Mouse (Mus musculus): ENCODE measurements around the gene S100a7a. TPM values are rescaled to one million over a fixed set of nuclear protein-coding genes. Genes with fewer than 3 reads are reported as not detected.

S100a7a gene
- polyA plus RNA-seq, 1 experiment from 2014 or later, result 0.08 TPM

- TF ChIP-seq CTCF (IDR thresholded peaks at IDR 0.05) (no peak), EP300 (IDR thresholded peaks at IDR 0.05) (no peak)
- no peak overlapping the region for H3K27ac ChIP-seq (ENCODE audit: low read length)
- no peak for ATAC-seq
Observed at GRCm38 (mm10) chr3:90649832-90650231, 4.0 kb upstream of the S100a7a start.

DNA sequence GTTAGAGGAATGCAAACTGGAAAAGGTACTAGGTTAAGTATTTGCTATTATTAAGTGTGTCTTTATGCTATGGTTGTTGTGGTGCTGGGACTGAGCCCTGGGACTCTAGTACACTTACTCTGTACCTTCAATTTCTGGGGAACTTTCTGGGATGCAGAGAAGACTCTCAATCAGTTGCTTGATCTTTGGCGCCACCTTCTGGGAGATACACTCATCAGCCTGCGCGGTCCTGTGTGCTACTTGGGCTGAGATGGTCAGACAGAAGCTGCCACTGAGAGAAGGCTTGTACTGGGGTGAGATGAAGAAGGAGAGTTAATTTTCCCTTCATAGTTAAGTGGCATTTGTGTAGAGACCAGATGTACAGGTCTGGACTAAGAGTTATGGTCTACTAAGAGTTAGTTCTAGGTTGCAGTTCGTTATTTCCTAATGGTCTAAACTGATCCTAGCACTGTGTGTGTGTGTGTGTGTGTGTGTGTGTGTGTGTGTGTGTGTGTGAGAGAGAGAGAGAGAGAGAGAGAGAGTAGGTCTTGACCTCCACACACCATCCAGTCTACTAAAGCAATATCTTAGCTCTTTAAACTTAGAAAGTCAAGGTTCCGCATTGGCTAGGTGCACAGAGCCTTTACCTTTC, 824 bp upstream of the S100a7a start:
- 34% methylated on average over 5 of the region's 5 CpGs for WGBS
- Histone ChIP-seq H3K4me3 (ENCODE audit: low read depth, low read length) (no peak overlapping the region), H3K4me1 (ENCODE audit: insufficient read depth, low read depth, low read length) (no peaks in the 10 kb centered on the region), H3K36me3 (ENCODE audit: insufficient read depth, low read length) (no peaks in the 10 kb centered on the region), H3K9me3 (ENCODE audit: low read length) (no peaks in the 10 kb centered on the region), H3K27me3 (replicated peaks; ENCODE audit: insufficient read depth, low read length) (no peaks in the 10 kb centered on the region), H3K4me2 (replicated peaks; ENCODE audit: low read depth, low read length) (no peak overlapping the region), H3K9ac (replicated peaks; ENCODE audit: low read depth) (no peak overlapping the region), H3K27ac (ENCODE audit: low read length) (no peak overlapping the region)
- TF ChIP-seq CTCF (IDR thresholded peaks at IDR 0.05), result peak; percentile 91
- TF ChIP-seq EP300 (IDR thresholded peaks at IDR 0.05), result no peak
- peak; percentile 86 for DNase-seq (ENCODE audit: low spot score)
- peak; percentile 69 for ATAC-seq

More at GRCm38 (mm10) chr3:90649832-90650231, 4.0 kb upstream of the S100a7a start:
- Histone ChIP-seq H3K9ac (replicated peaks; ENCODE audit: low read depth) (no peak overlapping the region), H3K4me1 (ENCODE audit: insufficient read depth, low read depth, low read length) (no peaks in the 10 kb centered on the region), H3K4me3 (ENCODE audit: low read depth, low read length) (no peak overlapping the region), H3K36me3 (ENCODE audit: insufficient read depth, low read length) (no peaks in the 10 kb centered on the region), H3K27me3 (replicated peaks; ENCODE audit: insufficient read depth, low read length) (no peaks in the 10 kb centered on the region), H3K9me3 (ENCODE audit: low read length) (no peaks in the 10 kb centered on the region), H3K4me2 (replicated peaks; ENCODE audit: low read depth, low read length) (no peak overlapping the region)
- no peak for DNase-seq (ENCODE audit: low spot score)
- WGBS, result 86% methylated on average over 2 of the region's 2 CpGs

- Histone ChIP-seq H3K4me3 (ENCODE audit: low read depth, low read length) (no peak overlapping the region), H3K36me3 (ENCODE audit: insufficient read depth, low read length) (no peaks in the 10 kb centered on the region), H3K4me2 (replicated peaks; ENCODE audit: low read depth, low read length) (no peak overlapping the region), H3K9ac (replicated peaks; ENCODE audit: low read depth) (no peak overlapping the region), H3K4me1 (ENCODE audit: insufficient read depth, low read depth, low read length) (no peaks in the 10 kb centered on the region), H3K9me3 (ENCODE audit: low read length) (no peaks in the 10 kb centered on the region), H3K27me3 (replicated peaks; ENCODE audit: insufficient read depth, low read length) (no peaks in the 10 kb centered on the region), H3K27ac (ENCODE audit: low read length) (no peak overlapping the region)
- DNase-seq (ENCODE audit: low spot score) (no peak), ATAC-seq (no peak)
- WGBS, result 65% methylated on average over 4 of the region's 4 CpGs
- no peak for TF ChIP-seq EP300 (IDR thresholded peaks at IDR 0.05)
- peak; percentile 50 for TF ChIP-seq CTCF (IDR thresholded peaks at IDR 0.05)
Observed at GRCm38 (mm10) chr3:90657405-90657804, 3.6 kb downstream of the S100a7a start.

DNA sequence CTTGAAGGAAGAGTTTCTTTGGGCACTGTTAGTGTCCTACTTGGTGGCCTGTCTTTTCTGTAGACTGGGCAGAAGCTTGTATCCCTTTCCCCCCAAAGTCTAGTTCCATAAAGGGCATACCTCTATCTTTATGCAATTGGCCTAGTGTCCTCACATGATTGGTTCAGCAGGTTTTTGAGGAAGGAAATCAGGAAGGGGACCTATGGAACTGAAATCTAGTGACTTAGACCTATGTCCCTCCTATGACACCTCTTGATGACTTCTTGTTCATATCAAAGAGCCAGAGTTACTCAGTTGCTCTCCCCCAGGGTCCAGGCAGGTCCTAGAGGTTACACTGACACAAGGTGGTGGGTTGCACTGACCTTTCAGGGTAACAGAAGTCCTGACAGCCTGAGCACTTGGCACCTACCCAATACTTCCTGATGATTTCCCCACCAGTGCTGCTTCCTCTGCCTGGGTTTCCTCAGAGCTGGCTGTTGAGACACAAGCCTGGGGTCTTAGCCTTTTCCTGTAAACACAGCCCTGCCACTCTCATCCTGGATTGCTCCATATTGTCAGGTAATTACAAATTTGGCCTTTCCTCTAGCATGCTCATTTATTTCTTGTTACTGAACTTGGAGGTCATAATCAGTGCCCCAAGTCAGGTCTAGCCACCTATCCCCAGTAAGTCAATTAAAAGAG, 5.7 kb downstream of the S100a7a start:
- no peaks in the 10 kb centered on the region for H3K4me1 ChIP-seq (ENCODE audit: insufficient read depth, low read depth, low read length)
- no peak overlapping the region for H3K4me3 ChIP-seq (ENCODE audit: low read depth, low read length)
- ATAC-seq (no peak), DNase-seq (ENCODE audit: low spot score) (no peak)
- H3K27me3 ChIP-seq (replicated peaks; ENCODE audit: insufficient read depth, low read length), result no peaks in the 10 kb centered on the region
- H3K9ac ChIP-seq (replicated peaks; ENCODE audit: low read depth), result no peak overlapping the region
- no peak overlapping the region for H3K4me2 ChIP-seq (replicated peaks; ENCODE audit: low read depth, low read length)
- H3K9me3 ChIP-seq (ENCODE audit: low read length), result no peaks in the 10 kb centered on the region
- H3K36me3 ChIP-seq (ENCODE audit: insufficient read depth, low read length), result no peaks in the 10 kb centered on the region
- H3K27ac ChIP-seq (ENCODE audit: low read length), result no peak overlapping the region
- TF ChIP-seq EP300 (IDR thresholded peaks at IDR 0.05) (0 out of 2 replicates have a peak, but pooled peaks have one; percentile 10), CTCF (IDR thresholded peaks at IDR 0.05) (no peak)

DNA sequence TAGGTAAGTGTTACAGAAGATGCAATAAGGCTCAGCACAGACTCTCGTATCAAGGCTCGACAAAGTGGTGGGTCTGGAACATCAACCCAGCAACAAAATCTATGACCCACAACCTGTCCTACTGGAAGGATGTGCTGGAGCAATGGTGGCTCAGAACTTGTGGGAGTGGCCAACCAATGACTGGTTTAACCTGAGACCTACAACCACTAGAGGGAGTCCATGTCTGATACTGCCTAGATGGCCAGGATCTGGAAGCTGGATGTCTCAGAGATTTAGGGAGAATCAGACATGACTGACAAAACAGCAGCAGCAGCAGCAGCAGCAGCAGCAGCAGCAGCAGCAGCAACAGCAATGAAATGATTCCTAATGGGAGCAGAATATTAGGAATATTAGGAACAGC, 10.4 kb downstream of the S100a7a start:
- Histone ChIP-seq H3K27me3 (replicated peaks; ENCODE audit: insufficient read depth, low read length) (no peaks in the 10 kb centered on the region), H3K4me3 (ENCODE audit: low read depth, low read length) (no peak overlapping the region), H3K9me3 (ENCODE audit: low read length) (no peaks in the 10 kb centered on the region), H3K4me2 (replicated peaks; ENCODE audit: low read depth, low read length) (no peak overlapping the region), H3K4me1 (ENCODE audit: insufficient read depth, low read depth, low read length) (no peaks in the 10 kb centered on the region), H3K36me3 (ENCODE audit: insufficient read depth, low read length) (no peaks in the 10 kb centered on the region), H3K9ac (replicated peaks; ENCODE audit: low read depth) (no peak overlapping the region), H3K27ac (ENCODE audit: low read length) (no peak overlapping the region)
- TF ChIP-seq CTCF (IDR thresholded peaks at IDR 0.05) (peak; percentile 63), EP300 (IDR thresholded peaks at IDR 0.05) (no peak)
- DNase-seq (ENCODE audit: low spot score) (peak; percentile 48), ATAC-seq (no peak)
- 62% methylated on average over 2 of the region's 2 CpGs for WGBS

DNA sequence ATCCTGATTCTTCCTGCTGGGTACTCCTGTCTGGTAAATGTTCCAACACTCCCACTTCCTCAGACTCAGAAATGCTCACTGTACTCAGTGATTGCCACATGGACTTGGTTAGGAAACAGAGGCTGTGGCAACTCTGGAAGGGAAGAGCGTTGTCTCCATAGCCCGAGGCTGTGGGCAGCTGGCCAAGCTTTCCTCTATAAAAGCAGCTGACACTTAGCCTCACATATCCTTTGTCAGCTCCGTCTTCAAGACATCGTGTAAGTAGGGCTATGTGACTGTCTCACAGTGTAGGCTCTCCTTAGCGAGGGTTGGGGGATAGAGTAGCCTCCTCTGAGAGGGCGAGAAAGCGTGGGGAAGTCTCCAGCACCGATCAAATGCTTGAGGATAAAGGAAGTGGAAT, 15.0 kb downstream of the S100a7a start, which contains the start of gene S100a8:
Gene S100a8, plus strand, starts transcription at position 133 of the 400 bp plus-strand sequence.
- no peak within 1 kb of the TSS for H3K9ac ChIP-seq (replicated peaks; ENCODE audit: low read depth)
- H3K27ac ChIP-seq (ENCODE audit: low read length), result no peak within 1 kb of the TSS
- no peaks in the 10 kb centered on the region for H3K36me3 ChIP-seq (ENCODE audit: insufficient read depth, low read length)
- DNase-seq (ENCODE audit: low spot score) (peak; percentile 69), ATAC-seq (peak; percentile 63)
- H3K9me3 ChIP-seq (ENCODE audit: low read length), result no peaks in the 10 kb centered on the region
- H3K27me3 ChIP-seq (replicated peaks; ENCODE audit: insufficient read depth, low read length), result no peaks in the 10 kb centered on the region
- no peak for TF ChIP-seq CTCF (IDR thresholded peaks at IDR 0.05)
- no peak for TF ChIP-seq EP300 (IDR thresholded peaks at IDR 0.05)
- no peak within 1 kb of the TSS for H3K4me3 ChIP-seq (ENCODE audit: low read depth, low read length)
- no peak within 1 kb of the TSS for H3K4me2 ChIP-seq (replicated peaks; ENCODE audit: low read depth, low read length)
- no peaks in the 10 kb centered on the region for H3K4me1 ChIP-seq (ENCODE audit: insufficient read depth, low read depth, low read length)
- 41% methylated on average over 8 of the region's 8 CpGs for WGBS

Measured in lung, postnatal 0 days (tissue).